Mouse (Mus musculus) left cerebral cortex, adult 8-10 months (tissue): ENCODE results near the gene Wbp1. TPM values are rescaled to one million over a fixed set of nuclear protein-coding genes. Genes with fewer than 3 reads are reported as not detected.
A peak's percentile ranks its signal among the peaks of the same experiment; 100 is the strongest.

Experiments used
- DNase-seq, 2 experiments: peaks; one replicate each; pipeline ENCODE4 v3.0.0; 2022; ENCODE audit warnings: low spot score in 2 of 2
- microRNA-seq, 2 experiments: library from miRNA; unstranded; fragments of <30 nt; microRNA quantifications; one replicate each; pipeline ENCODE4 v1.2.0; 2022
- total RNA-seq, 4 experiments: library from RNA; stranded (reverse); gene quantifications; 2 replicates each; pipeline ENCODE4 v1.2.4; 2022

Wbp1 gene
- total RNA-seq, 4 experiments from 2014 or later, result 36.5 to 47.4 (median 39.6) TPM

DNA sequence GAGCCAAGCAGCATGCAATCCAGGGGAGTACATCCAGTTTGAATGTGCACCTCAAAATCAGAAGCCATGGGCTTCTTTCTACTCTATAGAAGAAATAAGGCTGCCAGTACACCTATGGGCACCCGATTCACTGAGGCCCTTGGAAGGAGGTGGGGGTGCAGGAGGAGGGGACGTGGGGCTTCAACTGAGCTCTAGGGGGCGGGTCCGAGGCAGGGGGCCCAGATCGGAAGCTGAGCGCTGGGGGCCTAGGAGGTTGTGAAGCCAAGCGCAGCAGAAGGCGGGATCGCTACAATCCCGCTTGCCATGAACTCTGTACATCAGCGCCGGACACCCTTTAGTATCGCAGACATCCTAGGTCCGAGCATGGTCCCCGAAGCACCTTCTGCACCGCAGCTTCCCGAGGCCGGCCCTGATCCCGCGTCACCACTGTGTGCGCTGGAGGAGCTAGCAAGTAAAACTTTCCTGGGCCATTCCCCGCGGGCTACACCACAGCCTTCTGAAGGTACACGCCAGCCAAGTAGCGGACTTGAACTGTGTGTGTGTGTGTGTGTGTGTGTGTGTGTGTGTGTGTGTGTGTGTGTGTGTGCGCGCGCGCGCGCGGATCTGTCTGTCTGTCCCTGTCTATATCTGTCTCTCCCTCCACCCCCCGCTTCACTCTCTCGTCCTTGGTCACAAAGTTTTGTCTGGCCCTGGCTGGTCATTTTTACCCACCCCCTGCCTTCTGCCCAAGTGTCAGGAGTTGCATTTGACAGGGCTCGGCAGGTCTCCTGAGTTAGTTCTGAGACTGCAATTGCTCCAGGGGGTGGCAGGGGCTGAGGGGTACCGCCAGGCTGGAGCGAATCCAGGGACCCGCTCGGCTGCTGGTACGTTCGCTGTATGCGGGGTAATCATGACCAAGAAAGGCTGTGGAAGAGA lies 35.0 kb downstream of the Wbp1 start, which contains the start of gene Lbx2:
Lbx2 (plus strand) TSS at position 247 of the 915 bp plus-strand sequence.
- no peak for DNase-seq

DNA sequence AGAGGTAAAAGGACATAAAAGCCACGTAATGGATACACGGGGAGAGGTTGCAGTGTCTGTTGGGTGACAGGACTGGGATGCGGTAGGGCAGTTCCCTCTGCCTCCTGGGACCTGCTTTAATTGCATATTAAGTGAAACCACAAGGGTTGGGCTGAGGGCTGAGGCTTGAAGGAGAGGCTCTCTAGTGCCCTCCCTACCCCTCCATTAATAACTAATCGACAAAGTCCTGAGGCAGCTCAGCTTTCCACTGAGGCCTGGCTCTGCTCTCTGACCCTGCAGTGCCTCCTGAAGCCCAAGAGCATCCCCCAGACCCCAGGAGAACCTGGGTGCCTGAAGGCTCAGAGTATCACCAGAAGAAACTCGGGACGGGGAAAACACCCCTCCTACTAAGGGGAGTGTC lies 36.9 kb downstream of the Wbp1 start:
- DNase-seq, result no peak

DNA sequence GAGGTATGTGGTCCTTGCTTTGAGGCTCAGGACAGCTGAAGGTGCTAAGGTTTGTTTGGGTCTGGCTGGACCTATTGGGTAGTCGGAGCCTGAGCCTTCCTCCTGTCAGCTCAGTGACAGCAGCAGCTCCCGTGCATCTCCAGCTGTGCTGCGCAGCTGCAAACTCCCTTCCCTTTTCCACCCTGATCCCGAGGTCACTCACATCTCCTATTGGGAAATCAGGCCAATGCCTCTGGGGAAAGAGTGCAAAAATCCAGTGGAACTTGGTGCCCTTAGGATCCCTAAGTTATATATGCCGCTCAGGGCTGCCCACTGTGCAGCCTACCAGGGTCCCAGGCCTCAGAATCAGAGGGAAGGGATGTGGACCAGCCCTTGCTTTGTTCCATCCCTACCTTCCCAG lies 37.9 kb downstream of the Wbp1 start:
- no peak for DNase-seq

- no peak for DNase-seq
Observed at GRCm38 (mm10) chr6:83080210-83080609, 41.1 kb downstream of the Wbp1 start.

DNA sequence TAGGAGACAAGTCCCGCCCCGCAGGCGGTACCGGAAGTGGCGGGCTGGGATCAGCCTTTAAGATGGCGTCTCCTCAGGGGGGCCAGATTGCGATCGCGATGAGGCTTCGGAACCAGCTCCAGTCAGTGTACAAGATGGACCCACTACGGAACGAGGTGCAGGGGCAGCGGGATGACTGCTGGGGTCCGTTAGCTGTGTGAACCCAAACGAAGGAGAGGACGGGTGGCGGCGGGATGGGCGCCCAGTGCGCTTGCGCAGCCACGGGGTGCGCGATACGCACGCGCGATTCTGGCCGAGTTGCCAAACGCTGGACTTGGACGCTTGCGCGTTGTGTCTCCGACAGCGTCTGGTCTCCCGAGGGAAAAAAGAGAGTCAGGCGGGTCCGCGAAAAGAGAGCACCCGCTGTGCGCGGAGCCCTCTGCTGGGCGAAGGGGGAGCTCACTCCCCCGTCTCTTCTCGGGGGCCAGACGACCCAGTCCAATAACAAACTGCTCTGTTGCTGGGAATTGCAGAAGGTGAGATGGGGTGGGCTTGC lies 43.0 kb downstream of the Wbp1 start:
- DNase-seq, result peak; percentile 97 to 100

DNA sequence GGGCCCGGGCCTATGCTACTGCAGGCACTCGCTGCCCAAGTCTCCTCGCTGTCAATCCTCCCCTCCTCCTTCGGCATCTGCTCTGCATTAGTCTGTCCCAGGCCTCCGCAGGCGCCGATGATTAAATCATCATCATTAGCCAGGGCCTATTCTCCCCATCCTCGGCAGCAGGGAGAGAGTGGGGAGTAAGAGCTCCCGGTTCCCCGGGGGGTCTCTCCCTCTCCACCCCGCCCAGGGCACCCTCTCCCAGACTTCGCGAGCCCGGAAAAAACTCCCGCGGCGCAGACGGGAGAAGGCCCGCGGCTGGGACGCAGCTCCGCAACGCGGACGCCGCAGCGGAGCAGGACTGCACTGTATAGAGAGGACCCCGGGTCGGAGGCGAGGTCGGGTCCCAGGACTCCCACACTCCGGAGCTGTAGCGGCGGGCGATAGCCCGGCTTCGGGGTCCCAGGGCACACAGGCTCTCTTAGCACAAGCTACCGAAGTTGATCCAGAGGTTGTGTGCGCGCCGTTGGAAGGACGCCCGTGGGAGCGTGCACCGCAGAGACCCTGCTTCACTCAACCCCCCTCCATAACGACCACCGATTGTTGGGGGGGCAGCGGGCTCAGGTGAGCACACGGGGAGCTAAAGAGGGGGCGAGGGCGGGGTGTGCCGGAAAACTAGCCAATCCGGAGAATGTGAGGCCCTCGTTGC lies 43.6 kb downstream of the Wbp1 start, which contains the start of gene Pcgf1:
Pcgf1 (plus strand) TSS at position 240 of the 694 bp plus-strand sequence.
- peak in 1 of 2 experiments; percentile 48 for DNase-seq

DNA sequence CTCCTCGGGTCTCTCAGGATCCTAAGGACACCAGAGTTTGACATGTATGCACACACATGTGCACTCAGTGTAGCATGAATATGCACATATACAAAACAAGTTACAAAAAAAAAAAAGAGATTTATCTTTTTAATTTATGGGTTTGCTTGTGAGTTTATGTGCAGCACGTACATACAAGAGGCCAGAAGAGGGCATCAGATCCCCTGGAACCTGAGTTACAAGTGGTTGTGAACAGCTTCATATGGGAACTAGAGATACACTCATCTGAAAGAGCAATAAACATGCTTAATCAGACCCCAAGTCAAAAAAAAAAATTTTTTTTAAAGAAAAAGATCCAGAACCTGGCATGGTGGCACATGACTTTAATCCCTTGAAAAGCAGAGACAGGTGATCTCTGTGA lies 46.4 kb downstream of the Wbp1 start:
- DNase-seq, result no peak

DNA sequence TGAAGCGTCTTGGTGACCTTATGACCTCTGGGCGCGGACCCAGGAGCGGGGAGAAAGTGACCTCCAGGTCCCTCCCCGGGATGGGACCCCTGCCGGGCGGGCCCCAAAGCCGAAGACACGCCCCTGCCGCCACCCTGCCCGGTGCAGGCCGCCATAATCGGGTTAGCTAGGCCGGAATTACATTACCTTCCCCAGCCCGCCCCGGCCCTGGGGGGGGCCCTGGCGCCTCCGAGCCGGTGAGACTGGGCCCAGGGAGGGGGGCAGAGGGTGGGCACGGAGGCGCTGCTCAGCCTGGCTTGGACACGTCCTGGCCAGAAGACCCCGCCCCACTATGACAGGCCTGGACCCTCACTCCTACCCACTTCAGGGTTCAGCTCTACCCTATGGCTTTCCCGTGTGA lies 50.1 kb downstream of the Wbp1 start:
- no peak for DNase-seq

- peak in 1 of 2 experiments; percentile 43 for DNase-seq
Observed at GRCm38 (mm10) chr6:83070311-83071219, 50.8 kb downstream of the Wbp1 start.

GRCm38 (mm10) chr6:83070247-83070310 lies 51.3 kb downstream of the Wbp1 start, which contains the start of gene Tlx2:
Gene Tlx2, minus strand, starts transcription at chr6:83070293.
- no peak for DNase-seq

- DNase-seq, result no peak
Observed at GRCm38 (mm10) chr6:83069488-83070246, 51.7 kb downstream of the Wbp1 start.

Small RNAs within 50 kb of the gene (microRNA-seq; reads per million reads assigned to microRNA genes)
- gene Mir3470a, result 0 reads per million in 2 experiments

Other genes starting within 250 kb of the Wbp1 start
- 10 to 100 TPM; 35.0 to 36.1 (median 35.2) TPM for gene Sema4f, start 181.8 kb downstream of the Wbp1 start, total RNA-seq
- gene M1ap, start 174.7 kb downstream of the Wbp1 start, total RNA-seq, result under 1 TPM in 3 of 4 experiments, not detected in 1; 0.33 to 0.57 (median 0.48) TPM
- 1 to 10 TPM; 2.1 to 3.7 (median 2.9) TPM for gene Dok1, start 88.1 kb downstream of the Wbp1 start, total RNA-seq
- 1 to 10 TPM; 2.0 to 4.3 (median 3.0) TPM for gene Loxl3, start 87.4 kb downstream of the Wbp1 start, total RNA-seq
- gene Aup1, start 67.0 kb downstream of the Wbp1 start, total RNA-seq, result 100 to 1,000 TPM in 3 of 4 experiments, 10 to 100 TPM in 1; 98.7 to 123 (median 111) TPM
- gene Htra2, start 66.3 kb downstream of the Wbp1 start, total RNA-seq, result 10 to 100 TPM; 47.7 to 53.7 (median 50.4) TPM
- gene Dqx1, start 63.7 kb downstream of the Wbp1 start, total RNA-seq, result 1 to 10 TPM in 2 of 4 experiments, under 1 TPM in 2; 0.67 to 1.5 (median 1.1) TPM
- not detected for gene Tlx2, start 51.3 kb downstream of the Wbp1 start, total RNA-seq
- gene Pcgf1, start 43.7 kb downstream of the Wbp1 start, total RNA-seq, result 10 to 100 TPM; 26.2 to 31.0 (median 27.2) TPM
- under 1 TPM in 1 of 4 experiments, not detected in 3; 0.77 TPM for gene Lbx2, start 35.2 kb downstream of the Wbp1 start, total RNA-seq
- 10 to 100 TPM in 1 of 4 experiments, 1 to 10 TPM in 3; 6.5 to 10.1 (median 8.7) TPM for gene Ccdc142, start 20.0 kb downstream of the Wbp1 start, total RNA-seq
- gene Gm42688, start 19.9 kb downstream of the Wbp1 start, total RNA-seq, result 1 to 10 TPM; 5.8 to 8.1 (median 6.4) TPM
- gene Mrpl53, start 12.5 kb downstream of the Wbp1 start, total RNA-seq, result 10 to 100 TPM; 51.1 to 63.3 (median 54.2) TPM
- 10 to 100 TPM; 27.4 to 32.3 (median 31.3) TPM for gene Mogs, start 6.1 kb downstream of the Wbp1 start, total RNA-seq
- gene Ino80b, start 3.9 kb upstream of the Wbp1 start, total RNA-seq, result 10 to 100 TPM; 22.0 to 26.8 (median 25.4) TPM
- gene Rtkn, start 13.9 kb upstream of the Wbp1 start, total RNA-seq, result 100 to 1,000 TPM in 1 of 4 experiments, 10 to 100 TPM in 3; 91.4 to 114 (median 92.8) TPM
- 10 to 100 TPM; 31.8 to 39.1 (median 34.5) TPM for gene Wdr54, start 34.8 kb upstream of the Wbp1 start, total RNA-seq
- gene 1700003E16Rik, start 34.8 kb upstream of the Wbp1 start, total RNA-seq, result 10 to 100 TPM; 26.4 to 29.4 (median 28.3) TPM
- gene Dctn1, start 44.4 kb upstream of the Wbp1 start, total RNA-seq, result 100 to 1,000 TPM; 347 to 364 (median 356) TPM
- 1 to 10 TPM in 1 of 4 experiments, under 1 TPM in 3; 0.44 to 2.0 (median 0.79) TPM for gene Slc4a5, start 98.3 kb upstream of the Wbp1 start, total RNA-seq
- 1 to 10 TPM; 5.3 to 8.7 (median 7.0) TPM for gene Mthfd2, start 204.3 kb upstream of the Wbp1 start, total RNA-seq
- 10 to 100 TPM; 16.8 to 22.9 (median 17.5) TPM for gene Mob1a, start 204.5 kb upstream of the Wbp1 start, total RNA-seq
- 10 to 100 TPM; 34.5 to 61.7 (median 53.5) TPM for gene Bola3, start 227.6 kb upstream of the Wbp1 start, total RNA-seq